Mouse (Mus musculus) myocyte (in vitro differentiated cells): ENCODE data around the gene Taco1. TPM values are rescaled to one million over a fixed set of nuclear protein-coding genes. Genes with fewer than 3 reads are reported as not detected.

Experiments
- H3K27me3 ChIP-seq: one replicate; pipeline ENCODE4 v1.6.1; 2011; ENCODE audit not compliant: control insufficient read depth, insufficient read depth, insufficient read length
- H3K36me3 ChIP-seq: one replicate; pipeline ENCODE4 v1.6.1; 2011; ENCODE audit not compliant: control insufficient read depth, insufficient read depth
- H3K4me2 ChIP-seq: one replicate; pipeline ENCODE4 v1.6.1; 2011; ENCODE audit warnings: low read depth, control low read depth
- H3K4me3 ChIP-seq: one replicate; pipeline ENCODE4 v1.5.1; 2011; ENCODE audit warnings: mild to moderate bottlenecking, control low read depth, moderate library complexity
- H3K79me2 ChIP-seq: one replicate; pipeline ENCODE4 v1.6.1; 2011; ENCODE audit not compliant: control insufficient read depth, insufficient read depth
- H3ac ChIP-seq: one replicate; pipeline ENCODE4 v1.6.1; 2011; ENCODE audit not compliant: control insufficient read depth, insufficient read length
- CEBPB ChIP-seq: IDR thresholded peaks from 2 replicates; pipeline ENCODE4 v1.6.1; 2011; ENCODE audit warnings: mild to moderate bottlenecking, moderate library complexity; ENCODE audit not compliant: poor library complexity, insufficient read depth, severe bottlenecking
- E2F4 ChIP-seq: IDR thresholded peaks from one replicate; pipeline ENCODE4 v1.6.1; 2011; ENCODE audit warnings: mild to moderate bottlenecking, control low read depth, moderate library complexity; ENCODE audit not compliant: insufficient read depth
- MAX ChIP-seq: IDR thresholded peaks from one replicate; pipeline ENCODE4 v1.6.1; 2011; ENCODE audit warnings: low read depth, mild to moderate bottlenecking, control low read depth
- MYOD1 ChIP-seq, 3 experiments: IDR thresholded peaks; one replicate each; pipeline ENCODE4 v1.6.1; 2011; ENCODE audit warnings: control low read depth in 2 of 3, low read depth in 2 of 3, mild to moderate bottlenecking in 2 of 3, moderate library complexity in 1 of 3; ENCODE audit not compliant: insufficient read length in 2 of 3, control insufficient read depth in 1 of 3
- MYOG ChIP-seq, 3 experiments: IDR thresholded peaks; one replicate each; pipeline ENCODE4 v1.6.1; 2011; ENCODE audit warnings: control low read depth in 2 of 3, low read depth in 2 of 3, mild to moderate bottlenecking in 2 of 3; ENCODE audit not compliant: insufficient read length in 2 of 3, control insufficient read depth in 1 of 3, insufficient read depth in 1 of 3
- POLR2A ChIP-seq: IDR thresholded peaks from one replicate; pipeline ENCODE4 v1.6.1; 2011; ENCODE audit warnings: low read depth, mild to moderate bottlenecking, control low read depth, moderate library complexity; ENCODE audit not compliant: insufficient read length
- POLR2AphosphoS2 ChIP-seq: IDR thresholded peaks from one replicate; pipeline ENCODE4 v1.6.1; 2011; ENCODE audit warnings: low read depth, control low read depth; ENCODE audit not compliant: insufficient read length
- REST ChIP-seq: IDR thresholded peaks from one replicate; pipeline ENCODE4 v1.6.1; 2011; ENCODE audit warnings: mild to moderate bottlenecking, control low read depth, moderate library complexity; ENCODE audit not compliant: insufficient read depth, insufficient read length
- SRF ChIP-seq: IDR thresholded peaks from one replicate; pipeline ENCODE4 v1.6.1; 2011; ENCODE audit warnings: low read depth; ENCODE audit not compliant: control insufficient read depth, insufficient read length
- TCF12 ChIP-seq: IDR thresholded peaks from one replicate; pipeline ENCODE4 v1.6.1; 2011; ENCODE audit warnings: mild to moderate bottlenecking, control low read depth; ENCODE audit not compliant: poor library complexity, insufficient read depth, severe bottlenecking
- TCF3 ChIP-seq: IDR thresholded peaks from one replicate; pipeline ENCODE4 v1.6.1; 2011; ENCODE audit warnings: low read depth, control low read depth; ENCODE audit not compliant: insufficient read length
- USF1 ChIP-seq: IDR thresholded peaks from one replicate; pipeline ENCODE4 v1.6.1; 2011; ENCODE audit warnings: low read depth, mild to moderate bottlenecking, control low read depth, moderate library complexity
- polyA plus RNA-seq: library from polyadenylated mRNA; unstranded; fragments of >200 nt; fragmentation: generic; extraction: Trizol; gene quantifications from one replicate; pipeline ENCODE4 v1.2.1, GENCODE M21; 2012; ENCODE audit warnings: missing spikeins

Taco1 gene
- polyA plus RNA-seq, 1 experiment = 21.2 TPM

GRCm38 (mm10) chr11:106037418-106037751, 28.5 kb upstream of the Taco1 start:
- peak overlapping the region; percentile 99 for H3K4me2 ChIP-seq
- H3ac ChIP-seq = peak overlapping the region; percentile 37
- H3K27me3 ChIP-seq = no peaks in the 10 kb centered on the region
- TF ChIP-seq USF1 (no peak), POLR2A (no peak), POLR2AphosphoS2 (no peak), MYOD1 (IDR thresholded peaks at IDR 0.05; ENCODE audit: control insufficient read depth in 1 of 3, insufficient read length in 2 of 3, low read depth in 2 of 3) (no peak)
- H3K4me3 ChIP-seq = peak overlapping the region; percentile 87
- H3K79me2 ChIP-seq = peaks cover 53% of the 10 kb centered on the region
- no peaks in the 10 kb centered on the region for H3K36me3 ChIP-seq

GRCm38 (mm10) chr11:106044349-106044748, 21.5 kb upstream of the Taco1 start:
- H3K79me2 ChIP-seq = peaks cover 55% of the 10 kb centered on the region
- peaks cover 18% of the 10 kb centered on the region for H3K36me3 ChIP-seq
- H3K4me3 ChIP-seq = no peak overlapping the region
- TF ChIP-seq POLR2A (no peak), CEBPB (no peak), E2F4 (no peak)
- H3ac ChIP-seq = no peak overlapping the region
- H3K4me2 ChIP-seq = no peak overlapping the region
- no peaks in the 10 kb centered on the region for H3K27me3 ChIP-seq

GRCm38 (mm10) chr11:106045256-106045655, 20.6 kb upstream of the Taco1 start:
- TF ChIP-seq USF1 = no peak
- TF ChIP-seq SRF = no peak
- TF ChIP-seq E2F4 = no peak
- TF ChIP-seq TCF3 = no peak
- no peak for TF ChIP-seq CEBPB
- no peak for TF ChIP-seq TCF12
- no peak for TF ChIP-seq POLR2AphosphoS2
- no peak for TF ChIP-seq POLR2A
- TF ChIP-seq MAX = no peak
- no peak for TF ChIP-seq MYOD1 (IDR thresholded peaks at IDR 0.05; ENCODE audit: control insufficient read depth in 1 of 3, insufficient read length in 2 of 3, low read depth in 2 of 3)
- TF ChIP-seq REST = no peak
- TF ChIP-seq MYOG (IDR thresholded peaks at IDR 0.05; ENCODE audit: control insufficient read depth in 1 of 3, insufficient read depth in 1 of 3, insufficient read length in 2 of 3, low read depth in 2 of 3) = no peak
- no peak overlapping the region for H3ac ChIP-seq
- no peak overlapping the region for H3K4me2 ChIP-seq
- peaks cover 22% of the 10 kb centered on the region for H3K36me3 ChIP-seq
- peaks cover 46% of the 10 kb centered on the region for H3K79me2 ChIP-seq
- H3K27me3 ChIP-seq = no peaks in the 10 kb centered on the region
- no peak overlapping the region for H3K4me3 ChIP-seq

GRCm38 (mm10) chr11:106045780-106046179, 20.1 kb upstream of the Taco1 start:
- TF ChIP-seq MAX = no peak
- no peak for TF ChIP-seq POLR2AphosphoS2
- no peak for TF ChIP-seq USF1
- TF ChIP-seq TCF12 = no peak
- no peak for TF ChIP-seq MYOG (IDR thresholded peaks at IDR 0.05; ENCODE audit: control insufficient read depth in 1 of 3, insufficient read depth in 1 of 3, insufficient read length in 2 of 3, low read depth in 2 of 3)
- TF ChIP-seq CEBPB = no peak
- no peak for TF ChIP-seq POLR2A
- no peak for TF ChIP-seq E2F4
- TF ChIP-seq REST = no peak
- TF ChIP-seq SRF = no peak
- TF ChIP-seq MYOD1 (IDR thresholded peaks at IDR 0.05; ENCODE audit: control insufficient read depth in 1 of 3, insufficient read length in 2 of 3, low read depth in 2 of 3) = no peak
- no peak for TF ChIP-seq TCF3
- Histone ChIP-seq H3K36me3 (peaks cover 22% of the 10 kb centered on the region), H3K4me2 (no peak overlapping the region), H3K4me3 (no peak overlapping the region), H3ac (no peak overlapping the region), H3K27me3 (no peaks in the 10 kb centered on the region), H3K79me2 (peaks cover 40% of the 10 kb centered on the region)

GRCm38 (mm10) chr11:106046584-106046983, 19.3 kb upstream of the Taco1 start:
- no peak overlapping the region for H3K4me2 ChIP-seq
- no peaks in the 10 kb centered on the region for H3K27me3 ChIP-seq
- H3K79me2 ChIP-seq = peaks cover 33% of the 10 kb centered on the region
- TF ChIP-seq MAX (no peak), MYOD1 (IDR thresholded peaks at IDR 0.05; ENCODE audit: control insufficient read depth in 1 of 3, insufficient read length in 2 of 3, low read depth in 2 of 3) (no peak), TCF3 (no peak), MYOG (IDR thresholded peaks at IDR 0.05; ENCODE audit: control insufficient read depth in 1 of 3, insufficient read depth in 1 of 3, insufficient read length in 2 of 3, low read depth in 2 of 3) (no peak), USF1 (no peak), CEBPB (no peak), REST (no peak), E2F4 (no peak), TCF12 (no peak), POLR2AphosphoS2 (no peak), SRF (no peak), POLR2A (no peak)
- no peak overlapping the region for H3ac ChIP-seq
- H3K36me3 ChIP-seq = peaks cover 29% of the 10 kb centered on the region
- no peak overlapping the region for H3K4me3 ChIP-seq
